Mouse (Mus musculus): ENCODE results near the gene Bnip3. TPM values are rescaled to one million over a fixed set of nuclear protein-coding genes. Genes with fewer than 3 reads are reported as not detected.

The Bnip3 gene
- total and polyA plus RNA-seq, 2 experiments from 2014 or later: 142 to 231 TPM

DNA sequence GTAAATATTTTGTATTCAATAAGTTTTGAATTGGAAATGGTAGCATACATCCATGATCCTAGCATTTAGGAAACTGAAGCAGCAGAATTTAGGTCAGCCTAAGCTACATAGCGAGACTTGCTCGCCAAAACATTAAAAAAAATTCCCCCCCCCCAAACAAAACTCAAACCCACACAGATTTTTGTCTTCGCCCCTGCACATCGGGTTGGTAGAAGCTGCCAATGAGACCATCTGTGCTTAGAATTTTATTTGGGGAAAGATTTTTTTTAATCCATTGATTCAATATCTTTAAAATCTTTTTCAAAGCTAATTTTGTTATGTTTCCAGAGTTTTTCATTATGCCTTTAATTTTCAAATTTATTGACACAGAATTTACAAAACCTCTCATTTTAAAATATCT lies 19.1 kb upstream of the Bnip3 start:
- no peak for TF ChIP-seq CTCF (IDR thresholded peaks at IDR 0.05)
- H3K4me1 ChIP-seq (ENCODE audit: insufficient read depth, low read length): no peaks in the 10 kb centered on the region
- no peaks in the 10 kb centered on the region for H3K36me3 ChIP-seq (ENCODE audit: insufficient read depth, low read length)
- ATAC-seq (ENCODE audit: low FRiP score): no peak
- H3K27ac ChIP-seq (ENCODE audit: low read depth, low read length): no peak overlapping the region
- H3K27me3 ChIP-seq (ENCODE audit: insufficient read depth, low read length): no peaks in the 10 kb centered on the region; the same call in 1 of the 2 replicates
- no peak overlapping the region for H3K4me3 ChIP-seq (ENCODE audit: low read depth, low read length)
- no peak overlapping the region for H3K9ac ChIP-seq (replicated peaks; ENCODE audit: low read length, poor library complexity, severe bottlenecking)
- 92% methylated on average over 4 of the region's 4 CpGs for WGBS
- DNase-seq (ENCODE audit: low spot score): no peak
- no peaks in the 10 kb centered on the region for H3K9me3 ChIP-seq (ENCODE audit: low read length)
- no peak overlapping the region for H3K4me2 ChIP-seq (ENCODE audit: low read depth, low read length, poor library complexity, severe bottlenecking)

DNA sequence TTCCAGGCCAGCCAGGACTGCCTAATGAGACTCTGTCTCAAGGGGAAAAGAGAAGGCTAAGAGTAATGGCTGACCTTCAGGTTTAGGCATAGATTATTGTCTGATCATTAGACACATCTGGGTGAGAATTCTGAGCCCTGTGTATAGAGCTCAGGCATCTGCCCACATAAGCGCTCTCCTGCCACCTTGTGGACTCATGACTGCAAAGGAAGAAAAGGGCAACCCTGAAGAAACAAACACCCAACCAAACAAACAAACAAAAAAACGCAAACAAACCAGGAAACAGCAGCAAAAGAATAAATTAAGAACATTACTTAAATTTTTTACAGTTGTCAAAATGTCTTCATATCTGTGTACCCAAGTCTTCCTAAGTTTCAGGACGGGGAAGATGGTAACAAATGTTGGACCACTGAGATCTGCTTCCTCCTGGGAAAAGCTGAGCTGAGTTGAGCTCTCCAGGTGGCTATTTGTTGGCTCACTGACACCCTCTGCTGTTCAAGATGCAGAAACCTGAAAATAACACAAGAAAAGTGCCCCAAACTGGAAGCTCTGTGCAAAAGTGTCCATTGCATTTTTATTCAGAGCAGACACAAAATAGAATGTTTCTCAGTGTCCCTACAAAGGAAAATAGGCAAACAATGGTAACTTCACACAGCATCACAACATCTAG lies 14.6 kb upstream of the Bnip3 start:
- ATAC-seq (ENCODE audit: low FRiP score) (no peak), DNase-seq (ENCODE audit: low spot score) (peak; percentile 30)
- 10% methylated on average over 3 of the region's 3 CpGs for WGBS
- H3K27ac ChIP-seq (ENCODE audit: low read depth, low read length): no peak overlapping the region
- peak; percentile 50 for TF ChIP-seq CTCF (IDR thresholded peaks at IDR 0.05)
- no peaks in the 10 kb centered on the region for H3K36me3 ChIP-seq (ENCODE audit: insufficient read depth, low read length)
- no peak overlapping the region for H3K9ac ChIP-seq (replicated peaks; ENCODE audit: low read length, poor library complexity, severe bottlenecking)
- no peak overlapping the region for H3K4me3 ChIP-seq (ENCODE audit: low read depth, low read length)
- no peaks in the 10 kb centered on the region; the same call in 1 of the 2 replicates for H3K27me3 ChIP-seq (ENCODE audit: insufficient read depth, low read length)
- H3K4me1 ChIP-seq (ENCODE audit: insufficient read depth, low read length): 0 out of 2 replicates have a peak, but pooled peaks cover 2% of the 10 kb centered on the region
- H3K9me3 ChIP-seq (ENCODE audit: low read length): no peaks in the 10 kb centered on the region
- no peak overlapping the region for H3K4me2 ChIP-seq (ENCODE audit: low read depth, low read length, poor library complexity, severe bottlenecking)

DNA sequence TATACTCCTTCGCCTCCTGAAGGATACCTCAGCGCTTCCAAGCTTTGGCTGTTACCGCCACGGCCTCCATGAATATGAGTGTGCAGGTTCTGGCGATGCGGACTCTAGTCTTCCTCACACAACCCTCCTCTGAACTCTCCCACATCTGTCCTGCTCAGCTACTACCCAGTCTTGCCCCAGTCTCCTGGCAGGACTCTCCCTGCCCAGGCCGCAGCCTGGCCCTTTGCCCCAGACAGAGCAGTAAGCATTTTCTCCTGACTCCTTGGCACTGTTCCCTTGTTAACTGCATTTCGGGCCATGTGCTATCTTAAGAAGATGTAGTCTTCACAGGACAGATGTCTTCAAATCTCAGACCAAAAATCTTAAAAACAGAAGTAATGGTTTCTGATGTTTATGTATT lies 12.3 kb upstream of the Bnip3 start:
- Histone ChIP-seq H3K4me3 (ENCODE audit: low read depth, low read length) (no peak overlapping the region), H3K36me3 (ENCODE audit: insufficient read depth, low read length) (no peaks in the 10 kb centered on the region), H3K4me2 (ENCODE audit: low read depth, low read length, poor library complexity, severe bottlenecking) (no peak overlapping the region), H3K9ac (replicated peaks; ENCODE audit: low read length, poor library complexity, severe bottlenecking) (no peak overlapping the region), H3K27me3 (ENCODE audit: insufficient read depth, low read length) (no peaks in the 10 kb centered on the region; the same call in 1 of the 2 replicates), H3K9me3 (ENCODE audit: low read length) (no peaks in the 10 kb centered on the region), H3K27ac (ENCODE audit: low read depth, low read length) (no peak overlapping the region), H3K4me1 (ENCODE audit: insufficient read depth, low read length) (0 out of 2 replicates have a peak, but pooled peaks cover 2% of the 10 kb centered on the region)
- 96% methylated on average over 8 of the region's 8 CpGs for WGBS
- DNase-seq (ENCODE audit: low spot score): no peak
- TF ChIP-seq CTCF (IDR thresholded peaks at IDR 0.05): no peak
- no peak for ATAC-seq (ENCODE audit: low FRiP score)

DNA sequence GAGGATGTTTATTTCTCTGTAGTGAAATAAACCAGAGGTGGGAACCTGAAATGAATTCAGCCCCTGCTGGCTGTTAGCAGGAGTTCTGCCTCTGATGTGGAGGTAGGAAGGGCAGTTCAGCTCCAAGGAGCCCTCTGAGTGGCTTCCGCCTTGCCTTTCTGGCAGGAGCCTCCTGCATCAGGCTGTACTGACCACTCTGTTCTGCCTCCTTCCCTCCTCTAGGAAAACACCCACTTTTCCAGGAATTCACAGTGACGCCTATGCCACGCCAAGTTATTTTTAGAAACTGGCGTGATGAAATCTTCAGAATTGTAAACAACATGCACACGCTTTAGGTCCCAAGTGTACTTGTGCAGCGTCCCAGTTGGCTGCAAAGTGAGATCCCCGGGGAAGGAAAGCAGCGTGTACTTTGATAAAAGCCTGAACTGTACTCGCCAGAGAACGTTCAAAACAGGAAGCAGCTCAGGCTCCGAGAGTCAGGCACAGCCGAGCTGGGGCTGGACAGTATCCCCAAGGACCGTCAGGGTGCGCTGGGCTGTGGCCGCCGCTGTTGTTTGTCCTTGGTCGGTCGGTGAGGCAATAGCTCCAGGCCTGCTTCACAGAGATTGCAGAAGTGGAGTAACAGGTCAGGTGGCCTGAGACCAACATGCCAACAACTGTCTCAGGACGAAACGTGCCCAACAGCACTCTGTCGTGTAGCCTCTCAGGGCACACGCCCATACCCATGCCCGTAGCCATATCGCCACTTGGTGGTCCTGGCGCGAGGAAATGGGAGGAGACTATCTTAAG lies 10.0 kb upstream of the Bnip3 start:
- Histone ChIP-seq H3K27me3 (ENCODE audit: insufficient read depth, low read length) (no peaks in the 10 kb centered on the region), H3K36me3 (ENCODE audit: insufficient read depth, low read length) (no peaks in the 10 kb centered on the region), H3K9me3 (ENCODE audit: low read length) (no peaks in the 10 kb centered on the region), H3K27ac (ENCODE audit: low read depth, low read length) (0 out of 2 replicates have a peak overlapping the region, but pooled peaks have one; percentile 44), H3K4me3 (ENCODE audit: low read depth, low read length) (peak overlapping the region; percentile 26), H3K9ac (replicated peaks; ENCODE audit: low read length, poor library complexity, severe bottlenecking) (0 out of 2 replicates have a peak overlapping the region, but pooled peaks have one; percentile 30), H3K4me2 (ENCODE audit: low read depth, low read length, poor library complexity, severe bottlenecking) (peak overlapping the region; percentile 63), H3K4me1 (ENCODE audit: insufficient read depth, low read length) (0 out of 2 replicates have a peak, but pooled peaks cover 2% of the 10 kb centered on the region)
- WGBS: 5% methylated on average over 26 of the region's 26 CpGs
- peak; percentile 34 for TF ChIP-seq CTCF (IDR thresholded peaks at IDR 0.05)
- DNase-seq (ENCODE audit: low spot score) (peak; percentile 32), ATAC-seq (ENCODE audit: low FRiP score) (peak; percentile 10; the same call in 1 of the 2 replicates)

DNA sequence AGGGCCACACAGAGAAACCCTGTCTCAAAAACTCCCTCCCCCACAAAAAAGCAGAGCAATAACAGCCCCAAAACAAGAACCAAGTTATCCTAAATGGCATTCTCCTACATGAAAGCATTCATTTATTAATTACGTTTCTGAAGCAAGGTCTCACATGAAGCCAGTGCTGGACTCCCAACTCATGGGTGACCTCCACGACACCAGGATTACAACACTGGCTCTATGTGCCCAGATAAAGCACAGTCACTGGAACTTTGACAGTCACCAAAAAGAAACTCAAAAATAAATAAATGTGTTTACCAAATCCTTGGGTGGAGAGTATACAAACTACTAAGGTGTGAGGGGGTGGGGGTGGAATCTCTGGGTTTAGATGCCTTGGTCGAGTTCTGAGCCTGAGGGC lies 4.3 kb upstream of the Bnip3 start:
- no peak for TF ChIP-seq CTCF (IDR thresholded peaks at IDR 0.05)
- Histone ChIP-seq H3K27ac (ENCODE audit: low read depth, low read length) (no peak overlapping the region), H3K27me3 (ENCODE audit: insufficient read depth, low read length) (peaks cover 3% of the 10 kb centered on the region; the same call in 1 of the 2 replicates), H3K4me2 (ENCODE audit: low read depth, low read length, poor library complexity, severe bottlenecking) (no peak overlapping the region), H3K36me3 (ENCODE audit: insufficient read depth, low read length) (no peaks in the 10 kb centered on the region), H3K4me1 (ENCODE audit: insufficient read depth, low read length) (peaks cover 7% of the 10 kb centered on the region; the same call in 1 of the 2 replicates), H3K9me3 (ENCODE audit: low read length) (no peaks in the 10 kb centered on the region), H3K4me3 (ENCODE audit: low read depth, low read length) (no peak overlapping the region), H3K9ac (replicated peaks; ENCODE audit: low read length, poor library complexity, severe bottlenecking) (no peak overlapping the region)
- ATAC-seq (ENCODE audit: low FRiP score) (no peak), DNase-seq (ENCODE audit: low spot score) (no peak)
- 78% methylated on average over 3 of the region's 3 CpGs for WGBS

DNA sequence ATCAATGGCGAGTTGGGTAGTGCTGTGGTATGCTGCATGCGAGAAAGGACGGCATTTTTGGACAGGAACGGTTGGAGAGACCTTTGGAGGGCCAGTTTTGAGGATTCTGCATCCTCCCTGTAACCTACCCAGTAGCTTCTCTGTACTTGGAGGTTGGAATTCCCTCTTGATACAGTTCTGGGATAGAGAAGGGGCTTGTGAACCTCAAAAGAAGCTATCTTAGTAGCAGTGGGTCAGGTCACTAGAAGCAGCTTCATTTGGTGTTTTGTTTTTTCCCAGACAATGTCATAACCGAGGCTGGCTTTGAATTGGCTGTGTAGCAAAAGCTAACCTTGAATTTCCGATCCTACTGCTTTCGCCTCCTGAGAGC lies 859 bp upstream of the Bnip3 start:
- peak overlapping the region; percentile 83 for H3K9ac ChIP-seq (replicated peaks; ENCODE audit: low read length, poor library complexity, severe bottlenecking)
- no peaks in the 10 kb centered on the region for H3K9me3 ChIP-seq (ENCODE audit: low read length)
- TF ChIP-seq CTCF (IDR thresholded peaks at IDR 0.05): no peak
- H3K4me3 ChIP-seq (ENCODE audit: low read depth, low read length): peak overlapping the region; percentile 81
- H3K27ac ChIP-seq (ENCODE audit: low read depth, low read length): peak overlapping the region; percentile 47; the same call in 1 of the 2 replicates
- 20% methylated on average over 7 of the region's 7 CpGs for WGBS
- H3K4me1 ChIP-seq (ENCODE audit: insufficient read depth, low read length): peaks cover 16% of the 10 kb centered on the region; the same call in 1 of the 2 replicates
- DNase-seq (ENCODE audit: low spot score) (no peak), ATAC-seq (ENCODE audit: low FRiP score) (no peak)
- H3K36me3 ChIP-seq (ENCODE audit: insufficient read depth, low read length): no peaks in the 10 kb centered on the region
- H3K4me2 ChIP-seq (ENCODE audit: low read depth, low read length, poor library complexity, severe bottlenecking): peak overlapping the region; percentile 81
- peaks cover 3% of the 10 kb centered on the region; the same call in 1 of the 2 replicates for H3K27me3 ChIP-seq (ENCODE audit: insufficient read depth, low read length)
